8 mouse cellular contexts compared by ENCODE assay signal in the genomic region with DNA sequence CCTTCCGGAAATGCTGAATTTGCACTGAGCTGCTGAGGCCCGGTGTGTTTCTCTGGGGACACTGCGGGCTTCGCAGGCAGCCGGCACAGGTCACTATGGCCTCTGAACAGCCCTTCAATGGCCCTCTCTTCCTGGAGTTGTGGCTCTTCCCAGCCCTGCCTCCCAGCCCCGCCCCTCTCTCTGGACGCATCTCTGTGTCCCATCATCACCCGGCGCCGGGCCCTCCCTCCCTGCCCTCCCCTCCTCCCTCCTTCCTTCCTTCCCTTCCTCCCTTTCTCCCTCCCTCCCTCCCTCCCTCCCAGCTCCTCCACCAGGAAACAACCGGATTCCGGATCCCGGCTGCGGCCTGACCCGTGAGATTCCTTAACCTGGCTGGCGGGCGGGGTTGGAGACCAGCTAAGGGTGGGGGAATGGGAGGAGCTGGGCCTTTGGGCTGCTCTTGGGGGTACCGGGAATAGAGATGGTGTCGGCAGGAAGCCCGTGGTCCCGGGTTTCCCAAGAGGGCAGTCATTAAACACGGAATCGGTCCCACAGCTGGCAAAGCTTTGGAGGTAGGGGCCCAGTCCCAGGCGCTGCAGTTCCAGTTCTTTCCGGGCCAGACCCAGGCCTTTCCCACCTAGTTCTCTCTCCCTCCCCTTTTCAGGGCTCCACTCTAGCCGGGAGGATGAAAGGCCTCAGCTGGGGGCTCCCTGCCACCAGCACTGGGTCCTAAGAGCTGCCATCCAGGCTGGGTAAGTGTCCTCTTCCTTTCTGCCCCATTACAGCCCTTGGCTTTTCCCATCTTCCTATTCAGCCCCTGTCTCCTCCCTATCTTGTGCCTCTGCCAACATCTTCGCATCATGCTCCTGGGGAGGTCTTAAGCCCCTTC. TPM values are rescaled to one million over a fixed set of nuclear protein-coding genes. Genes with fewer than 3 reads are reported as not detected.
DNase-seq lines count a peak whose midpoint lies in the region; ATAC-seq and TF ChIP-seq lines count a peak whose summit lies in the region.

A gene (plus strand): TSS at position 224 of the 868 bp plus-strand sequence.
A gene (plus strand): TSS at position 288 of the 868 bp plus-strand sequence.

- TF ChIP-seq CTCF in kidney, postnatal 0 days (IDR thresholded peaks at IDR 0.05; ENCODE audit: low read depth) = no peak
- TF ChIP-seq CTCF in liver, embryonic 14.5 days (IDR thresholded peaks at IDR 0.05; ENCODE audit: low read depth) = no peak

- ATAC-seq in CD4-positive, CD25-positive, alpha-beta regulatory T cell, adult 4 months = peak; percentile 54
- ATAC-seq in heart, embryonic 14.5 days (ENCODE audit: insufficient number of reproducible peaks, insufficient read depth, low FRiP score, low read depth) = peak; percentile 87
- ATAC-seq in kidney, postnatal 0 days (replicated peaks; ENCODE audit: low FRiP score, low read depth) = peak; percentile 91
- ATAC-seq in liver, embryonic 14.5 days (ENCODE audit: insufficient read depth) = peak; percentile 86
- peak; percentile 90 for ATAC-seq in stomach, embryonic 16.5 days (ENCODE audit: insufficient read depth, low FRiP score)

- no peaks in the 10 kb centered on the region for H3K9me3 ChIP-seq in heart, embryonic 14.5 days (ENCODE audit: control insufficient read depth, low read length)
- H3K9me3 ChIP-seq in kidney, postnatal 0 days (replicated peaks; ENCODE audit: low read length) = no peaks in the 10 kb centered on the region
- H3K9me3 ChIP-seq in liver, embryonic 14.5 days (ENCODE audit: control insufficient read depth, low read length) = no peaks in the 10 kb centered on the region
- no peaks in the 10 kb centered on the region for H3K9me3 ChIP-seq in stomach, embryonic 16.5 days (replicated peaks; ENCODE audit: control insufficient read depth, low read length)

- H3K4me1 ChIP-seq in brown adipose tissue, adult 24 weeks (ENCODE audit: control insufficient read depth, insufficient read depth, insufficient read length, low read length) = 0 out of 2 replicates have a peak, but pooled peaks cover 2% of the 10 kb centered on the region
- peaks cover 6 to 19% of the 10 kb centered on the region in 2 experiments for H3K4me1 ChIP-seq in heart, embryonic 14.5 days (ENCODE audit: control insufficient read depth in 2 of 2, insufficient read depth in 2 of 2, low read length in 2 of 2)
- peaks cover 11% of the 10 kb centered on the region for H3K4me1 ChIP-seq in kidney, postnatal 0 days (replicated peaks; ENCODE audit: insufficient read depth, low read length)
- peaks cover 3 to 6% of the 10 kb centered on the region in 2 experiments; a peak in 3 of 4 replicates for H3K4me1 ChIP-seq in liver, embryonic 14.5 days (replicated peaks; ENCODE audit: control insufficient read depth in 2 of 2, insufficient read depth in 2 of 2, low read length in 1 of 2)
- H3K4me1 ChIP-seq in stomach, embryonic 16.5 days (ENCODE audit: control insufficient read depth, insufficient read depth, low read length) = peaks cover 25% of the 10 kb centered on the region

- peak within 1 kb of the TSS; percentile 76 for H3K4me2 ChIP-seq in heart, embryonic 14.5 days (ENCODE audit: low read length)
- H3K4me2 ChIP-seq in kidney, postnatal 0 days (ENCODE audit: low read length) = peak within 1 kb of the TSS; percentile 83
- peak within 1 kb of the TSS; percentile 81 for H3K4me2 ChIP-seq in liver, embryonic 14.5 days (ENCODE audit: low read depth)
- H3K4me2 ChIP-seq in stomach, embryonic 16.5 days (ENCODE audit: low read depth, low read length) = peak within 1 kb of the TSS; percentile 74

- H3K27ac ChIP-seq in brown adipose tissue, adult 24 weeks (replicated peaks; ENCODE audit: low read depth, low read length) = peak within 1 kb of the TSS; percentile 92
- peak within 1 kb of the TSS; percentile 93 to 99 for H3K27ac ChIP-seq in heart, embryonic 14.5 days (replicated peaks in 1 of 2; ENCODE audit: control insufficient read depth in 1 of 2, insufficient read depth in 1 of 2, low read depth in 2 of 2, low read length in 2 of 2)
- H3K27ac ChIP-seq in kidney, postnatal 0 days = peak within 1 kb of the TSS; percentile 96
- H3K27ac ChIP-seq in liver, embryonic 14.5 days = peak within 1 kb of the TSS; percentile 35
- H3K27ac ChIP-seq in stomach, embryonic 16.5 days (ENCODE audit: low read length) = peak within 1 kb of the TSS; percentile 97

- DNase-seq in fibroblast of lung, adult 2 months (ENCODE audit: low read depth) = peak; percentile 70
- DNase-seq in kidney, postnatal 0 days (ENCODE audit: low spot score) = peak; percentile 93
- DNase-seq in liver, embryonic 14.5 days (ENCODE audit: low read depth in 3 of 3, low spot score in 3 of 3) = peak in 1 of 3 experiments; percentile 58
- DNase-seq in neural tube, embryonic 10.5 days (ENCODE audit: extremely low spot score, low spot score) = peak; percentile 88

- H3K27me3 ChIP-seq in heart, embryonic 14.5 days (ENCODE audit: control insufficient read depth, insufficient read depth, low read length) = no peaks in the 10 kb centered on the region
- H3K27me3 ChIP-seq in kidney, postnatal 0 days (ENCODE audit: insufficient read depth, low read length) = no peaks in the 10 kb centered on the region
- no peaks in the 10 kb centered on the region for H3K27me3 ChIP-seq in liver, embryonic 14.5 days (ENCODE audit: control insufficient read depth, insufficient read depth, low read length)
- no peaks in the 10 kb centered on the region for H3K27me3 ChIP-seq in stomach, embryonic 16.5 days (ENCODE audit: control insufficient read depth, insufficient read depth, low read length)

- WGBS in heart, embryonic 14.5 days = 1% methylated on average over 27 of the region's 27 CpGs
- under 1% methylated on average over 27 of the region's 27 CpGs for whole genome bisulfite sequencing in kidney, postnatal 0 days
- WGBS in liver, embryonic 14.5 days (ENCODE audit: insufficient replicate concordance) = 2% methylated on average over 27 of the region's 27 CpGs
- WGBS in stomach, embryonic 16.5 days = 1% methylated on average over 27 of the region's 27 CpGs

- H3K4me3 ChIP-seq in brown adipose tissue, adult 24 weeks (ENCODE audit: insufficient read depth, low read depth, low read length) = peak within 1 kb of the TSS; percentile 75
- peak within 1 kb of the TSS; percentile 63 to 73 for H3K4me3 ChIP-seq in heart, embryonic 14.5 days (ENCODE audit: control insufficient read depth in 1 of 2, insufficient read depth in 1 of 2, low read depth in 1 of 2, low read length in 2 of 2)
- H3K4me3 ChIP-seq in kidney, postnatal 0 days (replicated peaks; ENCODE audit: low read depth, low read length) = peak within 1 kb of the TSS; percentile 69
- peak within 1 kb of the TSS; percentile 60 to 64 for H3K4me3 ChIP-seq in liver, embryonic 14.5 days (ENCODE audit: insufficient read depth in 1 of 2, low read depth in 2 of 2, low read length in 2 of 2)
- peak within 1 kb of the TSS; percentile 70 for H3K4me3 ChIP-seq in stomach, embryonic 16.5 days (replicated peaks; ENCODE audit: low read length)

- peak within 1 kb of the TSS; percentile 80 for H3K9ac ChIP-seq in heart, embryonic 14.5 days (ENCODE audit: low read length)
- H3K9ac ChIP-seq in kidney, postnatal 0 days (ENCODE audit: low read depth, low read length) = peak within 1 kb of the TSS; percentile 84
- H3K9ac ChIP-seq in liver, embryonic 14.5 days (replicated peaks) = peak within 1 kb of the TSS; percentile 54
- H3K9ac ChIP-seq in stomach, embryonic 16.5 days (ENCODE audit: low read length) = peak within 1 kb of the TSS; percentile 90

- peaks cover 27% of the 10 kb centered on the region for H3K36me3 ChIP-seq in heart, embryonic 14.5 days (ENCODE audit: control insufficient read depth, insufficient read depth, low read length)
- H3K36me3 ChIP-seq in kidney, postnatal 0 days (ENCODE audit: insufficient read depth, low read length) = no peaks in the 10 kb centered on the region
- H3K36me3 ChIP-seq in liver, embryonic 14.5 days (replicated peaks; ENCODE audit: control insufficient read depth, insufficient read depth, low read depth) = no peaks in the 10 kb centered on the region
- peaks cover 7% of the 10 kb centered on the region; the same call in 1 of the 2 replicates for H3K36me3 ChIP-seq in stomach, embryonic 16.5 days (ENCODE audit: control insufficient read depth, insufficient read depth, low read length)

- TF ChIP-seq EP300 in liver, embryonic 14.5 days (IDR thresholded peaks at IDR 0.05; ENCODE audit: low read depth) = no peak

RNA-seq across cellular contexts. Expression of the first gene that starts in this region (rescaled TPM):
- 1 to 10 TPM; 1.3 to 2.7 TPM for polyA plus RNA-seq in CD4-positive, CD25-positive, alpha-beta regulatory T cell, adult 4 months (2017; shearing (Covaris generic))
- polyA plus RNA-seq in brown adipose tissue, adult 24 weeks (2012; ENCODE audit: insufficient read depth, insufficient read length, missing spikeins) = 26.3 and 28.2 TPM in 2 replicates
- polyA plus RNA-seq in heart, embryonic 14.5 days (2014; fragmentation: Nextera tagmentation; extraction: Ambion mirVana) = 3.0 and 4.3 TPM in 2 replicates
- polyA plus RNA-seq in kidney, postnatal 0 days (2015; fragmentation: Nextera tagmentation; extraction: Ambion mirVana) = 5.3 and 5.6 TPM in 2 replicates
- 3.8 and 4.9 TPM in 2 replicates for polyA plus RNA-seq in liver, embryonic 14.5 days (2012; rRNA removed)
- 0.47 and 0.51 TPM in 2 replicates for polyA plus RNA-seq in liver, embryonic 14.5 days (2014; fragmentation: Nextera tagmentation; extraction: Ambion mirVana)
- 4.0 and 4.2 TPM in 2 replicates for polyA plus RNA-seq in stomach, embryonic 16.5 days (2015; fragmentation: Nextera tagmentation; extraction: Ambion mirVana)

RNA-seq across cellular contexts. Expression of the second gene that starts in this region (rescaled TPM):
- polyA plus RNA-seq in CD4-positive, CD25-positive, alpha-beta regulatory T cell, adult 4 months (2017; shearing (Covaris generic)) = not detected
- polyA plus RNA-seq in brown adipose tissue, adult 24 weeks (2012; ENCODE audit: insufficient read depth, insufficient read length, missing spikeins) = not detected in 2 replicates
- polyA plus RNA-seq in heart, embryonic 14.5 days (2014; fragmentation: Nextera tagmentation; extraction: Ambion mirVana) = not detected in 2 replicates
- 1.7 and 2.5 TPM in 2 replicates for polyA plus RNA-seq in kidney, postnatal 0 days (2015; fragmentation: Nextera tagmentation; extraction: Ambion mirVana)
- polyA plus RNA-seq in liver, embryonic 14.5 days (2012; rRNA removed) = 0.03 and 0.06 TPM in 2 replicates
- polyA plus RNA-seq in liver, embryonic 14.5 days (2014; fragmentation: Nextera tagmentation; extraction: Ambion mirVana) = not detected in 2 replicates
- 0.12 TPM in 1 of 2 replicates, not detected in the other for polyA plus RNA-seq in stomach, embryonic 16.5 days (2015; fragmentation: Nextera tagmentation; extraction: Ambion mirVana)

Comparison
In these comparisons a context has a peak if more than half of its experiments do, and no peak if none do; other contexts are left out.
1. H3K27ac ChIP-seq: peak in every context shown above with its lines; median percentile 97 in stomach, embryonic 16.5 days; 96 in heart, embryonic 14.5 days; 96 in kidney, postnatal 0 days; 92 in brown adipose tissue, adult 24 weeks; 35 in liver, embryonic 14.5 days.